Mouse (Mus musculus) heart, embryonic 14.5 days (tissue): ENCODE measurements at regions not wholly inside any gene's neighbourhood (a gene's known extent, or its start where the extent isn't known, plus 50 kb on each side); places are given as distances from the start of the nearest gene placed in this dataset.

Experiments
- ATAC-seq: fragments of 200-750 bp; cut with Nextera tagmentation; 2 replicates; pipeline ENCODE4 v1.8.0; 2017; ENCODE audit warnings: low read depth, moderate TSS enrichment; ENCODE audit not compliant: insufficient number of reproducible peaks, insufficient read depth, low FRiP score
- H3K27ac ChIP-seq, 2 experiments: fragments of 200-500 bp in 1 of 2; fragments of 300-500 bp in 1 of 2; sonication (generic) in 1 of 2; replicated peaks in 1 of 2; 2 replicates each; pipeline ENCODE4 v1.5.1; 2012 to 2014; ENCODE audit warnings: low read depth in 2 of 2, low read length in 2 of 2, control low read depth in 1 of 2, mild to moderate bottlenecking in 1 of 2, mixed read lengths in 1 of 2; ENCODE audit not compliant: control insufficient read depth in 1 of 2, insufficient read depth in 1 of 2
- H3K27me3 ChIP-seq: fragments of 300-500 bp; sonication (generic); 2 replicates; pipeline ENCODE4 v1.6.1; 2014; ENCODE audit warnings: mild to moderate bottlenecking, low read length, control low read depth; ENCODE audit not compliant: control insufficient read depth, insufficient read depth
- H3K36me3 ChIP-seq: fragments of 300-500 bp; sonication (generic); 2 replicates; pipeline ENCODE4 v1.6.1; 2014; ENCODE audit warnings: mild to moderate bottlenecking, control low read depth, low read length, mixed read lengths; ENCODE audit not compliant: control insufficient read depth, insufficient read depth
- H3K4me1 ChIP-seq, 2 experiments: fragments of 200-500 bp in 1 of 2; fragments of 300-500 bp in 1 of 2; sonication (generic) in 1 of 2; 2 replicates each; pipeline ENCODE4 v1.6.1; 2012 to 2014; ENCODE audit warnings: low read length in 2 of 2, control low read depth in 1 of 2, mixed read lengths in 1 of 2; ENCODE audit not compliant: control insufficient read depth in 2 of 2, insufficient read depth in 2 of 2
- H3K4me2 ChIP-seq: fragments of 300-500 bp; sonication (generic); 2 replicates; pipeline ENCODE4 v1.6.1; 2014; ENCODE audit warnings: mild to moderate bottlenecking, low read length
- H3K4me3 ChIP-seq, 2 experiments: fragments of 200-500 bp in 1 of 2; fragments of 300-500 bp in 1 of 2; sonication (generic) in 1 of 2; 2 replicates each; pipeline ENCODE4 v1.5.1; 2012 to 2014; ENCODE audit warnings: low read length in 2 of 2, mild to moderate bottlenecking in 2 of 2, control low read depth in 1 of 2, low read depth in 1 of 2, moderate library complexity in 1 of 2; ENCODE audit not compliant: control insufficient read depth in 1 of 2, insufficient read depth in 1 of 2
- H3K9ac ChIP-seq: fragments of 300-500 bp; sonication (generic); 2 replicates; pipeline ENCODE4 v1.6.1; 2014; ENCODE audit warnings: mild to moderate bottlenecking, low read length
- H3K9me3 ChIP-seq: fragments of 300-500 bp; sonication (generic); 2 replicates; pipeline ENCODE4 v1.6.1; 2016; ENCODE audit warnings: low read length, control low read depth; ENCODE audit not compliant: control insufficient read depth
- WGBS: fragments of 180-500 bp; shearing (Covaris S2); extraction: QIAGEN DNeasy Blood & Tissue Kit; methylation state at CpG from one replicate; pipeline ENCODE4 v1.1.7; 2014; 5-methylcytosine and 5-hydroxymethylcytosine counted together

DNA sequence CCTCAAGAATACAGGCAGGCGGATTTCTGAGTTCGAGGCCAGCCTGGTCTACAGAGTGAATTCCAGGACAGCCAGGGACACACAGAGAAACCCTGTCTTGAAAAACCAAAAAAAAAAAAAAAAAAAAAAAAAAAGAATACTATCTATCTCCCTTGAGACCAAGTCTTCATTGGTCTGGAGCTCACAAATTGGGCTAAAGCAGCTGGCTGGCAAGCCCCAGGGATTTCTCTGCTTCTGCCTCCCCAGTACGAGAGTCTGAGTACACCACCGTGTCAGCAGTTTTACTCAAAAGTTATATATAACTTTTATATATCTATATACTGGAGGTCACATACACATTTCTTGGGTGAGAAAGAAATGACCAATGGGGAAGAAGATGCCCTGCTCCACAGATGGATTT, 229.2 kb downstream of the Zfp36l1 start:
- H3K27me3 ChIP-seq: no peaks in the 10 kb centered on the region
- H3K4me2 ChIP-seq: no peak overlapping the region
- 0 out of 2 replicates have a peak, but pooled peaks cover 3% of the 10 kb centered on the region for H3K9me3 ChIP-seq
- no peak overlapping the region for H3K27ac ChIP-seq
- no peaks in the 10 kb centered on the region for H3K36me3 ChIP-seq
- H3K4me3 ChIP-seq: no peak overlapping the region
- WGBS: 90% methylated on average over 4 of the region's 4 CpGs
- no peak overlapping the region for H3K9ac ChIP-seq
- H3K4me1 ChIP-seq: peaks cover 28 to 34% of the 10 kb centered on the region in 2 experiments
- ATAC-seq: no peak

DNA sequence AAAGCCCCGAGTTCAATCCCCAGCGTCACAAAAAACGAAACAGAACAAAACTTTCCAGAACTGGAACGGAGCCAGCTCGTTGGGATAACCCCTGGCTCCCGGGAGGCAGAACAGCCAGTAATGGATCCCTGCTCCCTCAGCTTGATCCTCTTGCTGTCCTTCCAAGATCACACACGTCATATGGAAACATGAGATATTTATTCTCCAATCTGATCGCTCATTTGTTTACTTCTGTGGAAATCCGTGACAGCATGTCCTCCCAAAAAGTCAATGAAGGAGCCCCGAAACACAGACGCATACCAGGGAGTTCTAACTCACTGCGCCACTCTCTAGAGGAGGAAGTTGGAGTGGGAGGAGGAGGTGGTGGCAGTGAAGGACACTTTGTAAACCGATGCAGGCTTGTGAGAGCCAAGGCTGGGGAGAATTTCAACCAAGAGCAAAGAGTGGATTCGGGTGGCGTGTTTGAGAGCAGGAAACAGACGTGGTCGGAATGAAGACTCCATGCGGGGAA, 232.0 kb downstream of the Zfp36l1 start:
- Histone ChIP-seq H3K36me3 (no peaks in the 10 kb centered on the region), H3K4me3 (no peak overlapping the region), H3K27me3 (no peaks in the 10 kb centered on the region), H3K9ac (no peak overlapping the region), H3K4me2 (no peak overlapping the region), H3K27ac (peak overlapping the region; percentile 3 to 10; a peak in 1 of 4 replicates), H3K4me1 (peaks cover 23 to 28% of the 10 kb centered on the region in 2 experiments), H3K9me3 (0 out of 2 replicates have a peak, but pooled peaks cover 3% of the 10 kb centered on the region)
- no peak for ATAC-seq
- 53% methylated on average over 18 of the region's 18 CpGs for WGBS

DNA sequence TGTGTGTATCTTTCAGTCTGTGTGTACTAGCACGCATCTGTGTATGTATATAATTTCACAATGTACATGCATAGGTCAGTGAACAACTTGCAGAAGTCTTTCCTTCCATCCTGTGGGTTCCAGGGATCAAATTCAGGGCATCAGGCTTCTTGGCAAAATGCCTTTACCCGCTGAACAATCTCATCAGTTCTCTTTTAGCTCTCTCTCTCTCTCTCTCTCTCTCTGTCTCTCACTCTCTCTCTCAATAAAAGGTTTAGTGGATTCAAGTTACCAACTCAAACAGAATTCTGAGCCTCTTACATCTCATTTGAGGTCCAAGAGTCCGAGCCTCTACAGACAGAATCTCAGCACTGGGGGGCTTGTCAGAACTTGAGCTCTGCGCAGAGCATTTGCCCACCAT, 232.5 kb downstream of the Zfp36l1 start:
- H3K4me2 ChIP-seq: no peak overlapping the region
- H3K36me3 ChIP-seq: no peaks in the 10 kb centered on the region
- H3K4me1 ChIP-seq: peaks cover 23 to 28% of the 10 kb centered on the region in 2 experiments
- WGBS: 71% methylated on average over 4 of the region's 4 CpGs
- H3K9ac ChIP-seq: no peak overlapping the region
- no peak overlapping the region for H3K4me3 ChIP-seq
- ATAC-seq: no peak
- H3K9me3 ChIP-seq: 0 out of 2 replicates have a peak, but pooled peaks cover 3% of the 10 kb centered on the region
- peak overlapping the region; percentile 10 to 53; a peak in 2 of 4 replicates for H3K27ac ChIP-seq
- no peaks in the 10 kb centered on the region for H3K27me3 ChIP-seq

DNA sequence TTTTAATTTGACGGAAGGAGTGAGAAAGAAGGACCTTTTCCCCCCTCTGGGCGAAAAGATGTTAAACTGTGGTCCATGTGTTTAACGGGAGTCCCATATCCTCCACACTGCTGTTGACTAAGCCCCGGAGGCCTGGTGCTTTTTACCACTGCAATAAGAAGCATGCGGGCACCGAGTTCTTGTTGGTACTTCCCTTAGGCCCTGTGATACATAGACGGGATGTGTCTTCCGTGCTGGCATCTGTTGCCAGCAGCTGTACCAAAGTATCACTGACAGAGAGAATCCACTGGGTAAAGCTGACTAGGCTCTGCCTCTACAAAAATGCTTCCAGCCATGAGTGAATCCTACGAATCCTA, 232.9 kb downstream of the Zfp36l1 start:
- Histone ChIP-seq H3K9me3 (0 out of 2 replicates have a peak, but pooled peaks cover 2% of the 10 kb centered on the region), H3K36me3 (no peaks in the 10 kb centered on the region), H3K4me3 (no peak overlapping the region), H3K4me1 (peaks cover 23 to 28% of the 10 kb centered on the region in 2 experiments), H3K27ac (peak overlapping the region in 1 of 2 experiments; percentile 53; a peak in 2 of 4 replicates), H3K9ac (peak overlapping the region; percentile 25; the same call in 1 of the 2 replicates), H3K4me2 (no peak overlapping the region), H3K27me3 (no peaks in the 10 kb centered on the region)
- ATAC-seq: no peak
- WGBS: 71% methylated on average over 9 of the region's 9 CpGs

DNA sequence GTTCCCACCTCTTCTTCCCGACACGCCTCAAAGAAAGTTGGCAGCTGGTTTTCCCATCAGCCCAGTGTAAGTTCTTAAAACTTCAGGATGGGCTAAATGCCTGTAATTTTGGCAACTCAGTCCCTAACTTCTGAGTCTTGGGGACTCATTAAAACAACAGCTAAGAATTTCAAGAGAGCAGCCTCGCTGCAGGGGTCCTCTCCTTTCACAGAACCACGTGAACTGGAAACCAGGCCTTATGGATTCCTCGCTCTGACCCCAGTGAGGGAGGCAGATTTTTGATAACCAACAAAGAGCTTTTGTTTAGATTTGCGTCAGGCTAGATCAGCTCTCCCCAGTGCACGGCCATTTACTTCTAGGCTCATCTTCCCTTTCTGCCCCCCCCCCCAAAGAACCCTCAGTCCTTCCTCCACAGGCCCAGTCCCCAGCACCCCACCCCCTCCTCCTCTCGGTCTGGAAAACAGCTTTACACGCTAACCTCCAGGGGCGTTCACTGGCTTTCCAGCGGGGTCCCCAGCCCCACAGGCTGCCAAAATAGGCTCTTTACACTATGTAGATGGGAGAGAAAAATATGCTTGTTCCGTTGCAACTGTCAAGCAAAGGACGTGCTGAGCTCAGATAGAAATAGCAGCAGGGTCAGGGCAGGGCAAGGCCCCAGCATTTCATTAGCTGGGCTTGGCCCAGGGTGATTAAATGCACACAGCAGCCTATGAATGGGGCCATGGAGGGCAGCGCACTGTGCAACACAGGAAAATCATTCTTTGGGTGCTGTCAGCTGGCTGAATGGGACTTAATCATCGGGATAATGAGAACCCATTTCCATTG, 233.5 kb downstream of the Zfp36l1 start:
- Histone ChIP-seq H3K4me2 (no peak overlapping the region), H3K36me3 (no peaks in the 10 kb centered on the region), H3K9me3 (no peaks in the 10 kb centered on the region), H3K27ac (peak overlapping the region in 1 of 2 experiments; percentile 53; a peak in 2 of 4 replicates), H3K4me3 (no peak overlapping the region), H3K27me3 (no peaks in the 10 kb centered on the region), H3K9ac (peak overlapping the region; percentile 25; the same call in 1 of the 2 replicates), H3K4me1 (peaks cover 23 to 28% of the 10 kb centered on the region in 2 experiments)
- ATAC-seq: no peak
- WGBS: 37% methylated on average over 15 of the region's 15 CpGs

DNA sequence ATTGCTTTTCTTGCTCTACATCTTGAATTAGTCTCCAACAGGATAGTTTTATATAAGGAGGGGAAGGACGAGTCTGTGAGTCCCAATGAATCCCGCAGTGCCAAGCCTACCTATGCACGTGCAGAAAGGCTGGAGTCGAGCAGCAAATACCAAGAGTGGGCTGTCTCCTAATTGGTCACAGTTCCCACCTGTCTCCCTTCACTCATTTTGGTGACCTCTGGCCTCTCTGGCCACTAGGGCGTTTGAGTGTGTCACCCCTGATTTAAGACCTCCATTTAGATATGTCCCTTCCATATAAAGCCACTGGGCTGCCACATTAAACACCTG, 234.1 kb downstream of the Zfp36l1 start:
- no peak overlapping the region for H3K9ac ChIP-seq
- no peak overlapping the region for H3K27ac ChIP-seq
- no peaks in the 10 kb centered on the region for H3K9me3 ChIP-seq
- H3K27me3 ChIP-seq: no peaks in the 10 kb centered on the region
- no peaks in the 10 kb centered on the region for H3K36me3 ChIP-seq
- no peak for ATAC-seq
- H3K4me2 ChIP-seq: no peak overlapping the region
- no peak overlapping the region for H3K4me3 ChIP-seq
- H3K4me1 ChIP-seq: peaks cover 23 to 28% of the 10 kb centered on the region in 2 experiments
- 73% methylated on average over 5 of the region's 5 CpGs for WGBS

DNA sequence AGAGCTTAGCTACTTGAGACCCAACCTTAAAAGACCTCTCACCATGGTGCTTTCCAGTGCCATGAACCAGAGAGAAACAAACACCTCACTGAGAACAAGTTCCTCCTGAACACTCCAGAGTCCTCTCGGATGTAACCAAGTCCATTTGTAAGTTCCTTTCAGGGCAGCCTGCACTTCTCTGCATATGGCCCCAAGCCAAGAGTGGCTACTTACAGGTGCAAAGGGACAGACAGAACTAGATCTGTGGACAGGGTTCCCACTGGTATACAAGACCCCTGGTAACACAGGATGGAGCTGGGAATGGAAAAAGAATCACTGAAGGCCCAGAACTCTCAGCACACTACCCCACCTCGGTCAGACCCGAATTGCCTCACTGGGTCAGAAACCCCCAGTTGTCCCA, 234.7 kb downstream of the Zfp36l1 start:
- Histone ChIP-seq H3K4me1 (peaks cover 23 to 28% of the 10 kb centered on the region in 2 experiments), H3K27me3 (no peaks in the 10 kb centered on the region), H3K9me3 (no peaks in the 10 kb centered on the region), H3K4me2 (no peak overlapping the region), H3K4me3 (no peak overlapping the region), H3K9ac (no peak overlapping the region), H3K36me3 (no peaks in the 10 kb centered on the region), H3K27ac (no peak overlapping the region)
- 99% methylated on average over 3 of the region's 3 CpGs for WGBS
- no peak for ATAC-seq
